Mouse (Mus musculus): ENCODE measurements at regions not wholly inside any gene's neighbourhood (a gene's known extent, or its start where the extent isn't known, plus 50 kb on each side); places are given as distances from the start of the nearest gene placed in this dataset.
"Not testable (repeated sequence)": the region's sequence is repeated elsewhere in the genome, so short reads cannot be mapped to it uniquely, and the experiment has no call there.

GRCm38 (mm10) chr16:50009542-50009941, 209.2 kb downstream of the Cd47 start:
- DNase-seq (ENCODE audit: low spot score in 2 of 2): no peak

DNA sequence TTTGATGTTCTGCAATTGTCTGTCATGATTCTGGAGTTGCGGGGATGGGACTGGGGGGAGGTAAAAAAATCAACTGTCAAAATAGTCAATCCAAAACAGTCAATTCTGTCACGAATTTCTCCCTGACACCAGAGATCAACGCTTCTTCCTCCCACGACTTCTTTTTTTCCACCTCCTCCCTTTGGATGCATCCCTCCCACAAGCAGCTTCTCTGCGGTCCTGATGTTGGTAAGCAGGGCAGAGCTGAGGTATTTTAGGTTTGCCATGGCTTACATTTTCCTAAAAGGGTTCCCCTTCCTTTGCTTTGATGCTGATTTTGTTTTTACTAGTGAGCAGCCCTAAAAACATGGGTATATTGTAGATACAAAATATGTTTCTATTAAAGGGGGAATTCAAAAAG, 209.7 kb downstream of the Cd47 start:
- no peak for DNase-seq (ENCODE audit: low spot score in 2 of 2)

DNA sequence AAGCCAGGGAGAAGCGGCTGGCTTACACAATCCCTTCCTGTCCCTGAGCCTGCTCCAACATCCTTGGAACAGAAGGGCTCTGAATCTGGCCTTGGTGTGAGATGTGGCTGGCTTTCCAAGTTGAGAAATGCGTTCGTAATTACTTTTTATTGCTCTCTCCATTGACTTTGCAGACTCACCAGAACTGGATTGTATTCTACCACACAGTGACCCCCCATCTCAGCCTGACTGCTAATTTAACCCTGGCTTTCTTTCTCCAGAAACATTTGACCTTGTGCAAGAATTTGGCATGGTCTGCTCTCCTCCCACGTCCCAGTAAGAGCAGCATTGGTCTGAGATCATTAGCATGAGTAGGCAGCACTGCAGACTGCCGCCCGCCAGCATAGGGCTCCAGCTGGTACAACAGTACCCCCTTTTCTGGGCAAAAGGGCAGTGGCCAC, 210.2 kb downstream of the Cd47 start:
- no peak for DNase-seq (ENCODE audit: low spot score in 2 of 2)

- DNase-seq (ENCODE audit: low spot score in 2 of 2): no peak
These were observed 223.6 kb downstream of the Cd47 start for GRCm38 (mm10) chr16:50023885-50024284.

DNA sequence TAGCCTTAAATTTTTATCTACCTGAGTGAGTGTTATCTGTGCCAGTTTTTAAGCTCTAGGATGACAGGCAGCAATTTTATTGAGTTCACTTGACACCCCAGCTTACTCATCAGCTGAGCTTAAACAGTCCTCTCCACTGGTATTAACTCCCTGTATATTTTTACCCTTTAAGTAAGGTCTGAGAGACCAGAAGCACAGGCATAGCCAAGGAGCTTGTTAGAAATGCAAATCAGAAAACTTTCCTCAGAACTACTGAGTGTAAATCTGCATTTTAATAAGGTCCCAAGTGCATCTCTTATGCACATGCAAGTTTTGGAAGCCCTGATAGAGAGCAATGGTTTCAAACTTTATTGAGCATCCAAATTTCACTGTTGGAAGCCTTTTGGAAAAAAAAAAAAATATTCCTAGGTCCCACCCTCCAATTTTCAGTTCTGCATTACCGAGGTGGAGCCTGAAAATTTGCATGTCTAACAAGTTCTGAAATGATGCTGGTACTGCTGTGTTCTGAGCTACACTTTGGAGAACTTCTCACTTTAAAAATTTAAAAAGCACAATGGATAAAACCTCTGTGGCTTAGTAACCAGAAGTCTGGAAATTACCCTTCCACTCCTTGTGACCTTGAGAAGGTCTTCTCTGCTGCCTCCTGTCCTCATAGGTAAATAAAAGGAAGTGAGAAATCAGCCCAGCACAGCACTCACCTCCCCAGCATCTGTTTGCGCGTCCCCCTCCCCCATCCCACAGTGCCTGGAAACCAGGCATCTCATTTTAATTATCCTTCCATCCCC, 226.0 kb downstream of the Cd47 start:
- DNase-seq (ENCODE audit: low spot score in 2 of 2): no peak

GRCm38 (mm10) chr16:50027189-50027588, 226.9 kb downstream of the Cd47 start:
- DNase-seq (ENCODE audit: low spot score in 2 of 2): no peak

DNA sequence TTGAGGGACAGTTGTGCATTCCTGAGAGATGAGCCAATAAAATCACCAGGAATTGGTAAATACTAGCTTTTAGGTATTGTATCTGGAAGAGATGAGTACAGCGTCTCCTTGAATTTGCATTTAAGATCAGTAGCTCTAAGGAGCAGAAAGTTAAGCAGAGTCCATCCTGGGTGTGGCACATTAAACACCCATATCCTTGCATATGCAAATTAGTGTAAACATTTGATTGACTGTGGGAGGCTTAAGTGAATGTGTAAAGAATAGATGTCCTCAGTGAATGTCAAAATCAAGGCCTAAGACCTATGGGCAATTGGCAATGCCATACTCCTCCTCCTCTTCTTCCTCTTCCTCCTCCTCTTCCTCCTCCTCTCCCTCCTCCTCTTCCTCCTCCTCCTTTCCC, 229.4 kb downstream of the Cd47 start:
- DNase-seq (ENCODE audit: low spot score in 2 of 2): no peak

- not testable (repeated sequence) for DNase-seq (ENCODE audit: low spot score in 2 of 2)
These were observed 230.0 kb downstream of the Cd47 start for GRCm38 (mm10) chr16:50030355-50030754.

GRCm38 (mm10) chr16:50030905-50031369, 230.6 kb downstream of the Cd47 start:
- DNase-seq (ENCODE audit: low spot score in 2 of 2): no peak

DNA sequence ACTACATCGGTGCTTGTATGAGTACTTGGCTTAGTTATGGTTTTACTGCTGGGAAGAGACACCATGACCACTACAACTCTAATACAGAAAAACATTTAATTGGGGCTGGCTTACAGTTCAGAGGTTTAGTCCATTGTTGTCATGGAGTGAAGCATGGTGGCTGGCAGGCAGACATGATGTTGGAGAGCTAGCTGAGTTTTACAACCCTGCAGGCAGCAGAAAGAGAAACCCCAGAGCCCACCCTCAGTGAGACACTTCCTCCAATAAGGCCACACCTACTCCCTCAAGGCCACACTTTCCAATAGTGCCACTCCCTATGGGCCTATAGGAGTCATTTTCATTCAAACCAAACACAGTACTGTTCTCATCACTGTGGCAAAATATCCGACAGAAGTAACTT, 232.5 kb downstream of the Cd47 start:
- DNase-seq (ENCODE audit: low spot score in 2 of 2): no peak

DNA sequence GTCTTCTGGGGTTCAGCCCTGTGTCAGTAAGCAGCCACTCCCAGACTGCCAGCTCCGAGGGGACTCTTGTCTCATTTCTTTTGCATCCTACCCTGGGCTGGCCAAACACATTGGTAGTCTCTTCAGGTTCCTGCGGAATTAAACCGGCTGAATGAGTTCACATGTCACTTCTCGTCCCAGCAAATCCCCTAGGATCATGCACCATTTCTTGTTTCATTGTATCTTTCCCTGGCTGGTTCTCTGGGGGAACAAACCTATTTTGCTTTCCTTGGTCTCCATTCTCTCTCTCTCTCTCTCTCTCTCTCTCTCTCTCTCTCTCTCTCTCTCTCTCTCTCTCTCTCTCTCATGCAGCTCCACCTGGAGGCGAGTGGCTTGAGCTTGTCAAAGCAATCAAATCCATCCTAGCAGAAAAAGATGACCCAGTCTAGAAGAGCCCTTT, 236.0 kb downstream of the Cd47 start:
- no peak for DNase-seq (ENCODE audit: low spot score in 2 of 2)

- no peak for DNase-seq (ENCODE audit: low spot score in 2 of 2)
These were observed 243.8 kb downstream of the Cd47 start for GRCm38 (mm10) chr16:50044103-50044502.

DNA sequence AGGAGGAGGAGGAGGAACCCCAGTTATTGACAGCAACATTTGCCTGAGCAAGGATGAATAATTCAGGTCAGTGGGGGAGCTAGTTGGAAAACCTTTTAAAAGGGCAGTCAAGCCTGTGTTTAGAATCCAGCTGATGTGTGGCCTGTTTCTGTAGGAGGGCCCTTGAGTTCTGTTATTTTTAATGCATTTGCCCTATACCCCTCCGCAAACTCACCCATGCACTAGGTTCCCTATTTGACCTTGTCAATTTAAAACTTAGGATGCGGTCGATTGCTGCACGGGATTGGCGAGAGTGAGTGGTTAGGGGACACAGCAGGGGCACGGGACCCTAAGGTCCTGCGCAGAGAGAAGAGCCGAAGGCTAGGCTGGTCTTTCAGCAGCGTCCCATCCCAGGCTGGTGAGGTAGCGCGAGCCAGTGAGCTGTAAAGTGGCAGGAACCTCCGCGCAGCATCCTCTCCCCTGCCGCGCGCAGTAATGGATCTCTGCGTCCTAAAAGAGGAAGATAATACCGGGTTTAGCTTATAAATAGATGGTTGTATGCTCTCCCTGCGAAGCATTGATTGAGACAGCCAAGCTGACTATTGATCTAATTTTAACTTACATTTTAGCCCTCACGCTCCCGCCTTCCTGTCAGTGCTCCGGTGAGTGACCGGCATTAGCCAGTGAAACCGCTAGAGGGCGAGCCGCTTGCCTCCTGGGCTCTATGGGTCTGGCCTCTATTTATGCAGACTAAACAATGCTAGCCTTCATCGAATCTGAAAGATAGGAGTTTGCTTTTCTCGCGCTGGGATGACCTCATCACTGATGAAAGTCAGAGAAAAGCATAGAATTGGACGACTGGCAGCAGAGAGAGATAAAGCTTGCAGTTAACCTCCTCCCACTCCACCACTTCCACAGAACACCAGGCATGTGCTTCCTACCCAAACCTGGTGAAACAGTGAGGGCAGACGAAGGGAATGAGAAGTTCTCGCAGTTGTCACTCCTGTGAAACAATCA, 245.5 kb downstream of the Cd47 start:
- DNase-seq (ENCODE audit: low spot score in 2 of 2): peak; percentile 29 to 57

DNA sequence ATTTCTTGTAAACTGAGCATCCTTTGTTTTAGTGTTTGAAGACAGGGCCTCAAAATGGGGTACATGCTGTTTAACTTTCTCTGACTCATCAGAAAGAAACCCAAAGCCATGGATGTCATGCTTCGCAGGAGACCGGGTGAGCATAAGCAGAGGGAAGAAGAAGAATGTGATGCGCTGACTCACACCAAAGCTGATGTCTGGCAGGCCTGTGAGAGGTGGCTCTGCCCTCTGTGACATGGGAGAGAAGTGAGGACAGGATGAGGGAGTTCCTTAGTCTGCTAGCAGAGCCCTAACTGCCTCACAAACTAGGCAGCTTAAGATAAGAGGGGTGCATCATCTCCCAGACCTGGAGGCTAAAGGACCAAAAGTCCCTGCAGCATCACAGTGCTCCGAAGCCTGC, 263.2 kb downstream of the Cd47 start:
- DNase-seq (ENCODE audit: low spot score in 2 of 2): no peak

GRCm38 (mm10) chr16:50065336-50066082, 265.2 kb downstream of the Cd47 start:
- DNase-seq (ENCODE audit: low spot score in 2 of 2): no peak

DNA sequence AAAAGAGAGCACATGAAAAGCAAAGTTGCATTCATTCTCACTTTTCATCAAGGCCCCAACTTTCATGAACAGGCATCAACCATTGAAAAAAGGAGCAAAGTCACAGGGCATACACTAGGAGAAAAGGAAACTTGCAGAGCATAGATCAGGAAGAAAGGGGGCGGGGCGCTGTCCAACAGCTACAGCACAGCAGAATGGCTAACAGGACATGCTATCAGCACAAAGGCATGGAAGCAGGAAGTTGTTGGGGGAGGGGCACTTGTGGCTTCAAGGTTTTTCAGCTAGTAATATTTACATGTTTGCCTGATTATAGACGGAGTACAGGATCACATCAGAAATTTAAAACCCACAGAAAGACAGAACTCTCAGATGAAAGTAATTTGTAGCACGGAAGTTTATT, 268.7 kb downstream of the Cd47 start:
- no peak for DNase-seq (ENCODE audit: low spot score in 2 of 2)

DNA sequence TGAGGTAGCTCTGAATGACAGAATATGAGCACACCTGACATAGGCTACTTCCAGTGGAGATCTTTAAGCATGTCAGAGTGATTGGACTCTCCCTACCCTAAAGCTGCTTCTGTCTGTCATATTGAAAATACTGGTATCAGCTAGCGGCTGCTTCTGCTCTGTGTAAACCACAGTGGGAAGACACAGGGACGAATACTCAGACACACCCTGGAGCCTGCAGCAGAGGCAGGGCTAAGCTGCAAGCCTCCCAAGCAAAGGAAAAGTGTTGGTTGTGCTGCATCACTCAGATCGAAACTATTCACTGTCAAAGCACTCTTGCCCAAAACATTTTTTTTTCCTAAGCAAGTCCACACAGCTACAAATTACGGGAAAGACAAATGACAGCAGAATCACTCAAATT, 270.4 kb downstream of the Cd47 start:
- DNase-seq (ENCODE audit: low spot score in 2 of 2): no peak

GRCm38 (mm10) chr16:50072853-50073360, 272.6 kb downstream of the Cd47 start:
- DNase-seq (ENCODE audit: low spot score in 2 of 2): no peak

DNA sequence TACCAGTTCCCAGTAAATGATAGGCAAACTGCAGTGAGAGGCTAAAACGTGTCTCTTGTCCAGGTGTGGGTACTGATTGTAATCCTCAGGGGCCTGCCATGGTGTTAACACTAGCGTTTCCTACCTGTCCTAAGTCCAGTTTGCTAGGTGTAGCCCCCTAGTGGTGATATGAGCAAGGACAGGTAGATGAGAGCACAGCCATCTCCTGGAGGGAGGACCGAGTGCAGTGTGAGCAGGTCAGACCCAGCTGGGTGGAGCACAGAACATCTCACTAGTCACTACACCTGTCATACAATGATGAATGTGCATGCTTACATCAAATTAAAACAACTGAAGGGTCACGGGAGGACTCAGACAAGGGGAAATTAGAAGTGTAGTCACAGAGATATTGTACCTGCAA, 273.6 kb downstream of the Cd47 start:
- DNase-seq (ENCODE audit: low spot score in 2 of 2): peak in 1 of 2 experiments; percentile 7

- DNase-seq (ENCODE audit: low spot score in 2 of 2): no peak
These were observed 275.3 kb downstream of the Cd47 start for GRCm38 (mm10) chr16:50075641-50076040.

- no peak for DNase-seq (ENCODE audit: low spot score in 2 of 2)
These were observed 281.2 kb downstream of the Cd47 start for GRCm38 (mm10) chr16:50081511-50081910.

- DNase-seq (ENCODE audit: low spot score in 2 of 2): no peak
These were observed 292.0 kb downstream of the Cd47 start for GRCm38 (mm10) chr16:50092318-50092717.

All from spleen, postnatal 14 days (tissue).